Mouse (Mus musculus): Measurements from ENCODE around the gene Gstk1.
A peak's percentile ranks its signal among the peaks of the same experiment; 100 is the strongest.

Gstk1 gene

DNA sequence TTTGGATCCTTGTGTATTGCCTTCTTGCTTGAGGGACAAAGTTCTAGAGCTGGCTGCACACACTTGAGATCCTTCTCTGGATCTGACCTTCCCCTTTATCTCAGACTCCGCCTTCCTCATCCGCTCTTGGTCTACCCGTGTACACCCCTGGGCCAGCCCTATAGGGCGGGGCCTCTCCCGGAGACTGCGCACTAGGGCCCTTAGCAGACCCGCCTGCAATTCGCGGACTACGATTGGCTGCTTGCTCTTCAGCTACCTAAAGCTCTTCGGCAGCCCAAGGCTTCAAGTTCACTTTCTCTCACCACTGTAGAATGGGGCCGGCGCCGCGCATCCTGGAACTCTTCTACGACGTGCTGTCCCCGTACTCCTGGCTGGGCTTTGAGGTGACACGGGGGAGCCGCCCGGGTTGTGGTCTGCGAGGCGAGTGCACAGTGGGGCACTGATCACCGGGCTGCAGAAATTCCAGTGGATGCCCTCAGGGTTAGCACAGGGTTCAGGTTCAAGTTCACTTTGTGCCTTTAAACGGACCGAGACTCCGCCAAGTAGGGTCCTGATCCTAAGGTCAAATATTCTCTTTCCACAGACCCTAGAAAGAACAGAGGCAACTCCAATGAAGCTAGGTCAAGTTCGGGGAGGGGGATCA lies at the start of gene Gstk1:
Gene Gstk1, plus strand, starts transcription at position 225 of the 643 bp plus-strand sequence.
- DNase-seq: peak; percentile 88

DNA sequence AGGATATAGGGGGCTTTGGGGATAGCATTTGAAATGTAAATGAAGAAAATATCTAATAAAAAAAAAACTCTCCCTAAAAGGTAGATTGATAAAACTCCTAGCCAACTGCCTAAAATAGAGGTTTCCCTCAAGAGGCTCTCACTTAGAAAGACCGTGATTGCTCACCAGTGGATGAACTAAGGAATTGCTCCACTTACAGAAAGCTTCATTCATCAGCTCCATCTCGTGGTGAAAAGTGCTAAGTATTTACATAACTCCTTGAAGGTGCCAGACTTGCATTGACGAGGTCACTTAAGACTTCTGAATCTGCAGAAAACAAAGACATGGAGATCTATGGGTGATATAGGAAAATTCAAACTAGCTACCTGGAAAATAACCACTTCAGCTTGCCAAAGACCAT lies 48.0 kb upstream of the Gstk1 start:
- peak; percentile 5 for DNase-seq

GRCm38 (mm10) chr6:42199498-42199897 lies 46.2 kb upstream of the Gstk1 start:
- DNase-seq: no peak

DNA sequence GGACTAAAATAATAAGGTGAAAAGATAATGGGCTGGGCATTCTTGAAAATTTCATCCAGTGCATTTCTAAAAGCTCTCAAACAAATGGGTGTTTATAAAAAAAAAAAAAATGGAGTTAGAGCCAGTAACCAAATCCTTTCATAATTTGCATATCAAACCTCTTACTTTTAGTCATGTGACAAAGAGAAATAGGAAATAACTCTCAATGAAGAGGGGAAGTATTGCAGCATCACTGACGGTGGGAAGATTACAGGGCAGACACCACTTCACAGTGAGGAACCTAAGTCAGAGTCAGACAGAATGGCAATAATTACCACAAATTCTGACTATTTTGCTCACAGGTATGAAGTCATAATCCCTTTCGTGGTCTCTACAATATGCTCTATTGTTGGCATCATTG lies 30.7 kb upstream of the Gstk1 start, which contains the start of gene Tas2r144:
Gene Tas2r144, plus strand, starts transcription at position 301 of the 400 bp plus-strand sequence.
- no peak for DNase-seq

- DNase-seq: no peak
These were observed 23.4 kb upstream of the Gstk1 start for GRCm38 (mm10) chr6:42222286-42222685.

DNA sequence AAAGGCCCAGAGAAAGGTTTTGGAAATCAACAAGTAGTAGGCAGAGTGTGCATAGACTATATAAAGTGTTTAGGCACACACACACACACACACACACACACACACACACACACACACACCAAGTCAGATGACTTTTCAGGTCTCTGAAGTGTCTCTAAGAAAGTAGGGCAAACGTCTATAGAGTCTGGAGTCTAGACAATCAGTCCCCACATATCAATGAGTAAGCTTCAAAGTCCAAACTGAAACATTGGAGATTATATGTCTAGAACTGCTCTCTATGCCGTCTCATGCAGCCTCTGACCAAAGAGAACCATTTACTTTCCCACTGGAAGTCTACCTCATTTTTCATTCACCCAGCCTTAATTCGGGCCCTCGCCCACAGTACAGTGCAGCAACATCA lies 20.7 kb upstream of the Gstk1 start:
- DNase-seq: no peak

DNA sequence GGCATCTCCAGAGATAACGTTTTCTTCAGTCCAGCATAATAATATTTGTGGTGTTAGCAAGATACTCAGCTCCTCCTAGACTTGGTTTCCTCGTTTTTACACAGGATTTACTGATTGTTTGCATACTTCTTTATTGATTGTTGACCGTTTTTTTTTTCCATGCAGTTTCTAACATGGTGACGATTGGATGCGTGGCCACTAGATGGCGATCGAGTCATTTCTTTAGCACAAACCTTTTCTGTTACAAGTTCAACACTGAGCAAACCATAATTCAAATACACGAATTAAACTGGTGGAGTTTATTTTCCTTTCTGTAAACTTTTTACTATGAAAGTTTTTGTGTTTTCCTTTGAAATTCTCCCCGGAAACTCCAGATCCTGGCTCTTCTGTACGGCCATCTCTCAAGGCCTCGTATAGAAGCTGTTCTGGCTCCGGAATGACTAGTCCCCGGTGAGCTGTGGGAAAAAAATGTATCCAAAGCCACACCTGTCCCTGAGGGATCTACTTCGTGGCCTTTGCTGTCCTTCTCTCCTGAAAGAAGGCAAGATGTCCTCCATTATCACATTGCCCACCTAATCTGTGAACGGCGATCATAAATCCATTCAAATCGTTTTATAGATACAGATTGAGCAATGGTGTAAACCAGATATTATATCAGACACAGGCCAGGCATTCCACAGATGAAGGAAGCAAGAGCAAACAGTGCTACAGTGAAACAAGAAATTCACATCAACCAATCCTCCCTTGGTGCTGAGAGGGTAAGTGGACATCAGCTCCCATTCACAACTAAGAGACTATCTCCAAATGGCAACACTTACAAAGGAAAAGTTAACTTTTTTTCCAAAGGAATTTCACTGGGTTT lies 18.3 kb upstream of the Gstk1 start:
- peak; percentile 68 for DNase-seq

DNA sequence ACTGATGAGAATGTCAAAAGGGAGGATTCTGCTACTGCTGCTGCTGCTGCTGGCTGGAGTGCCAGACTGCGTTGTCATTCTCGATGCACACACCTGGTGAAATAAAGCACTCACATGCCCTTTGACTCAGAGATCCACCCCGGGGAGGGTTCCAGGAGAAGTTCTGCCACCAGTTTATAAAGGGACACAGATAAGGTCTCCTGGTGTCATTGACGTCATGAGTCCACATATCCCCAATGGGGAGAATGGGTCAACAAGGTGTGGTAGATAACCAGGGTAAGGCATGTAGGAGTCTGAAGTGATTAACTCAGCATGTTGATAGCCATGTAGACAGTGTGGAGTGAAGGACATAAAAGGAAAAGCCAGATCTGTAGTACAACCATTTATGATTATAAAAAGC lies 16.1 kb upstream of the Gstk1 start:
- DNase-seq: no peak

DNA sequence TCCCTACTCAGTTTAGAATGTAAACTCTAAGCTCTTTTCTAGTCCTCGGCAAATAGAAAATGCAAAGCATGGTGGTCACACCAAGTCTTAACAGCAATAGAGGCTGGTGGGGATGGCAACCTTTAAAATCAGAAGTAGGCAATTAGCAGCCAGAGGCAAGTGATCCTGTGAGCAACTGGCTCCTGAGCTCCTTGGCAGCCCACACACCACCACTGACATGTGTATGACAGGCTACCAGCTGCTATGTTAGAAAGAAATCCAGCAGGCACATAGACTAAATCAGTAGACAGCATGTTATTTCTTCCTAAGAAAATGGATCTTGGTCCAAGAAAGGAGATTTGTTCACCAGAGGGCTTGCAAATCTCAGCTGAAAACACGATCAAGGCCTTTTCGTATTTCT lies 14.5 kb upstream of the Gstk1 start:
- no peak for DNase-seq

- DNase-seq: no peak
These were observed 8.4 kb upstream of the Gstk1 start for GRCm38 (mm10) chr6:42237276-42237805.

GRCm38 (mm10) chr6:42241311-42242045 lies 4.3 kb upstream of the Gstk1 start:
- DNase-seq: no peak

GRCm38 (mm10) chr6:42247173-42247572 lies 1.4 kb downstream of the Gstk1 start:
- DNase-seq: peak; percentile 52

GRCm38 (mm10) chr6:42247981-42248380 lies 2.2 kb downstream of the Gstk1 start:
- no peak for DNase-seq

DNA sequence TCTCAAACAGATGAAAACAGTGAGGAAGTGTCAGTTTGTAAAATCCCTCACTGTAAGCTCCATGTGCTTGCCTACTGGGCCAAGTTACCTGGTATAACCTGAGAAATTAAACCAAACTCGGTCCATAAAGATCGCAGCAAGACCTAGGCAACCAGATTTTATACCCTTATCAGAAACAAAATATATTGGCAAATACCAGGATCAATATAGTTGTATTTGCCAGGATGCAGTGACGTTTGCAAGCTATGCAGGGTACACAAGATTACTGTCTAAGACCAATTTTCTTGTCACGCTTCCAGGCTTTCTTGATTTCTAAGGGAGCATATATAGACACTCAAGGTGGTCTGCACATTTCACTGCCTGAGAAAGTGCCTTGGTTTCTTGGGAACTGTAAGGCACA lies 6.1 kb downstream of the Gstk1 start:
- no peak for DNase-seq

DNA sequence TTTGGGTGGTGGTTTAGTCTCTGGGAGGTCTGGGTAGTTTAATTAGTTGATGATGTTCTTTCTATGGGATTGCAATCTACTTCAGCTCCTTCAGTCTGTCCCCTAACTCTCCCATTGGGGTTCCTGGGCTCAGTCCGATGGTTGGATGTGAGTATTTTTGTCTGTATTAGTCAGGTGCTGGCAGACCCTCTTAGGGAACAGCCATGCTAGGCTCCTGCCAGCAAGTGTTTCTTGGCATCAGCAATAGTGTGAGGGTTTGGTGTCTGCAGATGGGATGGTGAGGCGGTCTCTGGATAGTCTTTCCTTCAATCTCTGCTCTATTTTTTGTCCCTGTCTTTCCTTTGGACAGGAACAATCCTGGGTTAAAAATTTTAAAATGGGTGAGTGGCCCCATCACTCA lies 7.4 kb downstream of the Gstk1 start:
- DNase-seq: no peak

DNA sequence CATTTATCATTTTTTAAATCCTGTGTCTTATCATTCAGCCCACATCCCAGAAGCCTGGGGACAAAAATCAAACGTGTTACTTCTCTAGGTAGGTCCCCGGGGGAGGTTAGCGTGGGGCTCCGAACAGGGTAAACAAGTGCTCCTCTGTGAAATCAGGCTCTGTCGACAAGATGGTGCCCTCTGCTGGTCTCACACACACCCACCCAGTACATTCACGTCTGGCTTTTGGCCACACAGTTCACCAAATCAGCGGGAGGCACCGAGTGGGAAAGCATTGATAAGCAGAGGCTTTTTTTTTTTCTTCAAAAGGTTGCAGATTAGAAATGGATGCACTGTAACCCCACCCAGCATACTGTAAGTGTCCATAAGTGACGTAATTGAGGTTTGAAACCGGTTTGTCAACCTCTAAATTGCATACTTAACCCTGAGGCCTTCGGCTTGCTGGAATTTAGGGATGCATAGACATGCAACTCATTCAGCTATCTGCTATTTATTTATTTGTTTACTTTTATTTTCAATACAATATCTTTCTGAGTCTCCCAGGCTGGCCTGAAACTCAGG lies 11.6 kb downstream of the Gstk1 start:
- DNase-seq: peak; percentile 84

DNA sequence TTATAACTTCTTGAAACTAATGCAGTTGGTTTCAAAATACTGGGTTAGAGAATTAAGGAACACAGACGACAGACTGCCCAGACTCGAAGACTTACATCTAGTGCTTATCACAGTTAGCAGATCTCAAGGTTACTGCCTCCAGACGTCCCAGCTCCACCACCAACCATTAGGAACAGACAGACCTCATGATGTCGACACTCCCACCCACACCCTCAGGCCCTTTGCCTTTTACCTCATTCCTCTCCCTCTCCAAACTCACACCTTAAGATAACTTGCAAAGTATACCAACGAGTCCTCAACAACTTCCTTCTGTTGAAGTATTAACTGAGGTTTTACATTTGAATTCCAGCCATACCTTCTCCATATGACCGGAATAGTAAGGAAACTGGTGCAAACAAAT lies 14.7 kb downstream of the Gstk1 start:
- no peak for DNase-seq

DNA sequence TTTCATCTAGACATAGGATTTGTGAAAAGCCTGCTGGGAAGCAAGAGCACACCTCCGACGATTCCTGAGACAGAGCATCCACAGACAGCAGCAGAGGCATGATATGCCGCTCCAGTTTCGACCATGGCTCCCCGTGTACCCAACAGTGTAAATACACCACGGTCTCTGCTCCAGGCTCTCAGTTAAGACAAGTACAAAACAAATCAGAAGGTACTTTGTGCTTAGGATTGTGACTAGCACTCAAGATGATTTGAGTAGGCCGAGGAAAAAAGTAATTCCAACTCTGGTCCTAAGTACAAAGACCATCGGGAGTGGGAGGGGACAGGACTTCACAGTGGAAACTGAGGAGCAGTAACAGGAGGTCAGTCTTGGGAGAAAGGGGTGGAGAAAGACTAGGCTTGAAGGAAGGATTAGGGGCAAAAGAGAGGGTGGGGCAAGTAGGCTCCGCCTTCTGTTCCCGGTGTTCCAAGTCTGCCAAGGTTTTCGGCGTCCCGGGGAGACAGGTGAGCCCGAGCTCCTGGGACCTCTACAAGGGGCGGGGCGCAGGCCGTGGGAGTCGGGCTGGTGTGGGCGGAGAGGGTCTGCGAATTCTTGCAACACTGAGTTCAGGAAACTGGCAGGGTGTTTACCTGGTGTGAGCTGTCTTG lies 15.9 kb downstream of the Gstk1 start, which contains the start of gene Tmem139:
Gene Tmem139, plus strand, starts transcription at position 447 of the 647 bp plus-strand sequence.
- no peak for DNase-seq

DNA sequence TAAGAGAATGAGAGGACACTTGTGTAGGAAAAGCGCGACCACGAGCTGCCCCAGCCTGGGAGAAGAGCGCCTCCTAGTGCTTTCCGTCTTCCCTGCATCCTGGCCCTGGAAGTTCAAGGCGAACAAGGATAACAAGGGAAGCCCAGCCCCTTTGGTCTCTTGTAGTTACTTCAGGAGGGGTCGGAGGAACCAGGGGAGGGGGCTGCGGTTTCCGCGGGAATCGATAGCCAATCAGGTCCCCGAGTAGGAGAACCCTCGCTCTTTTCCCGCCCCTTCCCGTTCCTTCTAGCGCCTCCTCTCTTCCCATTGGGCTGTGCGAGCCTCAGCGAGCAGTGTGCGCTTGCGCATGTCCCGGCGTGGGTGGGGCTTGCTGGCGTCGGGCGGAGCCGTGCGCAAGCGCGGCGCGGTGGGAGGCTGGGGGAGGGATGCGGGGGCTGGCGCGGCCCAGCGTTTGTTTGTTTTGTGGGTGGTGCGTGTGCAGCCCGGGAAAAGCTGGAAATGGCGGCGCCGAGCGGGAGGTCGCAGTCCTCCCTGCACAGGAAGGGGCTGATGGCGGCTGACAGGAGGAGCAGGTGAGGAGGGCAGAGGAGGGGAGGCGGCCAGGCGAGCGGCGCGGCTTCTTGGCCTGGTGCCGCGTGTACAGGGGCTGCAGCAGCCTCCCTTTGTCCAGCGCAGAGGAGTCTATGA lies 19.0 kb downstream of the Gstk1 start, which contains the start of gene Casp2:
Gene Casp2, plus strand, starts transcription at position 360 of the 687 bp plus-strand sequence.
- peak; percentile 99 for DNase-seq

GRCm38 (mm10) chr6:42265391-42266330 lies 19.9 kb downstream of the Gstk1 start:
- DNase-seq: peak; percentile 34

All from thymus, postnatal 14 days (tissue).